Mouse (Mus musculus) olfactory bulb, adult 2 months (tissue): ENCODE measurements around the gene Lce1m. TPM values are rescaled to one million over a fixed set of nuclear protein-coding genes. Genes with fewer than 3 reads are reported as not detected.
A peak's percentile ranks its signal among the peaks of the same experiment; 100 is the strongest.

ENCODE experiments used
- H3K27ac ChIP-seq: fragments of 200-500 bp; 2 replicates; pipeline ENCODE4 v1.5.1; 2012; ENCODE audit warnings: low read depth, low read length; ENCODE audit not compliant: insufficient read depth
- H3K4me1 ChIP-seq: fragments of 200-500 bp; 2 replicates; pipeline ENCODE4 v1.6.1; 2012; ENCODE audit warnings: low read length; ENCODE audit not compliant: control insufficient read depth, insufficient read depth
- H3K4me3 ChIP-seq: fragments of 200-500 bp; 2 replicates; pipeline ENCODE4 v1.5.1; 2012; ENCODE audit warnings: mild to moderate bottlenecking, low read depth, low read length, moderate library complexity; ENCODE audit not compliant: insufficient read depth
- CTCF ChIP-seq: fragments of 200-500 bp; IDR thresholded peaks from 2 replicates; pipeline ENCODE4 v1.5.1; 2012; ENCODE audit warnings: low read depth, mild to moderate bottlenecking, low read length, moderate library complexity; ENCODE audit not compliant: insufficient read depth
- POLR2A ChIP-seq: fragments of 200-500 bp; IDR thresholded peaks from 2 replicates; pipeline ENCODE4 v1.6.1; 2012; ENCODE audit warnings: mild to moderate bottlenecking, low read depth, low read length, moderate library complexity; ENCODE audit not compliant: insufficient read depth
- WGBS: fragments of 180-500 bp; shearing (Covaris S2); methylation state at CpG from one replicate; pipeline ENCODE4 v1.1.7; 2018; 5-methylcytosine and 5-hydroxymethylcytosine counted together
- polyA plus RNA-seq: library from polyadenylated mRNA; stranded (reverse); fragments of >200 nt; gene quantifications from 2 replicates; pipeline ENCODE4 v1.2.4, GENCODE M21; 2012; ENCODE audit warnings: low replicate concordance; ENCODE audit not compliant: missing spikeins, insufficient read depth, insufficient read length

The Lce1m gene
- polyA plus RNA-seq, 1 experiment = not detected

- H3K4me3 ChIP-seq = no peak overlapping the region
- TF ChIP-seq POLR2A (no peak), CTCF (no peak)
- no peaks in the 10 kb centered on the region for H3K4me1 ChIP-seq
- H3K27ac ChIP-seq = no peak overlapping the region
- 29% methylated on average over 5 of the region's 5 CpGs for WGBS
These were observed 4.0 kb downstream of the Lce1m start for GRCm38 (mm10) chr3:93014871-93015270.

GRCm38 (mm10) chr3:93014378-93014801 is 4.5 kb downstream of the Lce1m start:
- WGBS = under 1% methylated on average over 24 of the region's 24 CpGs
- no peak for TF ChIP-seq POLR2A
- TF ChIP-seq CTCF = no peak
- Histone ChIP-seq H3K27ac (no peak overlapping the region), H3K4me3 (peak overlapping the region; percentile 39), H3K4me1 (no peaks in the 10 kb centered on the region)

GRCm38 (mm10) chr3:93002843-93003242 is 16.0 kb downstream of the Lce1m start:
- WGBS = 56% methylated on average over 4 of the region's 4 CpGs
- Histone ChIP-seq H3K27ac (no peak overlapping the region), H3K4me1 (no peaks in the 10 kb centered on the region), H3K4me3 (no peak overlapping the region)
- TF ChIP-seq CTCF (no peak), POLR2A (no peak)

GRCm38 (mm10) chr3:93000621-93001020 is 18.2 kb downstream of the Lce1m start:
- no peak overlapping the region for H3K4me3 ChIP-seq
- H3K4me1 ChIP-seq = no peaks in the 10 kb centered on the region
- no peak overlapping the region for H3K27ac ChIP-seq
- TF ChIP-seq POLR2A (no peak), CTCF (no peak)
- 79% methylated on average over 3 of the region's 3 CpGs for WGBS

- Histone ChIP-seq H3K4me3 (no peak overlapping the region), H3K4me1 (no peaks in the 10 kb centered on the region), H3K27ac (no peak overlapping the region)
- TF ChIP-seq POLR2A = no peak
- TF ChIP-seq CTCF = peak; percentile 85
- 3% methylated on average over 7 of the region's 7 CpGs for WGBS
These were observed 20.2 kb downstream of the Lce1m start for GRCm38 (mm10) chr3:92998691-92999090.

GRCm38 (mm10) chr3:92991926-92992325 is 26.9 kb downstream of the Lce1m start, which contains the start of gene Lce3f:
TSS of gene Lce3f (plus strand) at chr3:92992226.
- TF ChIP-seq CTCF (no peak), POLR2A (no peak)
- no peak within 1 kb of the TSS for H3K4me3 ChIP-seq
- no peaks in the 10 kb centered on the region for H3K4me1 ChIP-seq
- H3K27ac ChIP-seq = no peak within 1 kb of the TSS

- no peak overlapping the region for H3K27ac ChIP-seq
- WGBS = 59% methylated on average over 2 of the region's 2 CpGs
- TF ChIP-seq POLR2A (no peak), CTCF (no peak)
- no peak overlapping the region for H3K4me3 ChIP-seq
- no peaks in the 10 kb centered on the region for H3K4me1 ChIP-seq
These were observed 40.4 kb downstream of the Lce1m start for GRCm38 (mm10) chr3:92978484-92978883.

Other genes starting within 250 kb of the Lce1m start
- not detected in 2 replicates for gene Lce1i, start 240.2 kb downstream of the Lce1m start, polyA plus RNA-seq
- not detected in 2 replicates for gene Lce1j, start 228.5 kb downstream of the Lce1m start, polyA plus RNA-seq
- gene Lce1k, start 211.2 kb downstream of the Lce1m start, polyA plus RNA-seq = not detected in 2 replicates
- gene Kprp, start 191.8 kb downstream of the Lce1m start, polyA plus RNA-seq = not detected in 2 replicates
- not detected in 2 replicates for gene Lce1l, start 167.8 kb downstream of the Lce1m start, polyA plus RNA-seq
- gene 2310050C09Rik, start 148.8 kb downstream of the Lce1m start, polyA plus RNA-seq = not detected in 2 replicates
- gene Lce3a, start 92.8 kb downstream of the Lce1m start, polyA plus RNA-seq = not detected in 2 replicates
- not detected in 2 replicates for gene Lce3b, start 86.1 kb downstream of the Lce1m start, polyA plus RNA-seq
- gene Lce3c, start 74.6 kb downstream of the Lce1m start, polyA plus RNA-seq = not detected in 2 replicates
- not detected in 2 replicates for gene Lce3d, start 61.7 kb downstream of the Lce1m start, polyA plus RNA-seq
- not detected in 2 replicates for gene Lce3e, start 52.0 kb downstream of the Lce1m start, polyA plus RNA-seq
- not detected in 2 replicates for gene Lce3f, start 26.8 kb downstream of the Lce1m start, polyA plus RNA-seq
- not detected in 2 replicates for gene Crct1, start 3.4 kb downstream of the Lce1m start, polyA plus RNA-seq
- gene Gm4858, start 49.8 kb upstream of the Lce1m start, polyA plus RNA-seq = not detected in 2 replicates
- not detected in 2 replicates for gene Crnn, start 125.7 kb upstream of the Lce1m start, polyA plus RNA-seq
- not detected in 2 replicates for gene Flg2, start 178.2 kb upstream of the Lce1m start, polyA plus RNA-seq